Mouse (Mus musculus): Measurements from ENCODE around the gene Samd10. TPM values are rescaled to one million over a fixed set of nuclear protein-coding genes. Genes with fewer than 3 reads are reported as not detected.

Samd10 gene
- 1.0 and 2.9 TPM in 2 replicates for polyA plus RNA-seq (2012; ENCODE audit: insufficient read depth, low replicate concordance)

GRCm38 (mm10) chr2:181598454-181599351 lies at the start of gene Samd10:
Gene Samd10, minus strand, starts transcription at chr2:181599212.
- no peaks in the 10 kb centered on the region for H3K36me3 ChIP-seq (replicated peaks; ENCODE audit: low read length)
- no peaks in the 10 kb centered on the region for H3K9me3 ChIP-seq
- peaks cover 74% of the 10 kb centered on the region for H3K4me1 ChIP-seq
- TF ChIP-seq GATA1 (IDR thresholded peaks at IDR 0.05; ENCODE audit: borderline replicate concordance, low read length), result no peak
- TF ChIP-seq FLI1 (IDR thresholded peaks at IDR 0.05; ENCODE audit: low read length), result no peak
- H3K27me3 ChIP-seq (replicated peaks), result no peaks in the 10 kb centered on the region
- H3K4me3 ChIP-seq (replicated peaks), result peak within 1 kb of the TSS; percentile 99

DNA sequence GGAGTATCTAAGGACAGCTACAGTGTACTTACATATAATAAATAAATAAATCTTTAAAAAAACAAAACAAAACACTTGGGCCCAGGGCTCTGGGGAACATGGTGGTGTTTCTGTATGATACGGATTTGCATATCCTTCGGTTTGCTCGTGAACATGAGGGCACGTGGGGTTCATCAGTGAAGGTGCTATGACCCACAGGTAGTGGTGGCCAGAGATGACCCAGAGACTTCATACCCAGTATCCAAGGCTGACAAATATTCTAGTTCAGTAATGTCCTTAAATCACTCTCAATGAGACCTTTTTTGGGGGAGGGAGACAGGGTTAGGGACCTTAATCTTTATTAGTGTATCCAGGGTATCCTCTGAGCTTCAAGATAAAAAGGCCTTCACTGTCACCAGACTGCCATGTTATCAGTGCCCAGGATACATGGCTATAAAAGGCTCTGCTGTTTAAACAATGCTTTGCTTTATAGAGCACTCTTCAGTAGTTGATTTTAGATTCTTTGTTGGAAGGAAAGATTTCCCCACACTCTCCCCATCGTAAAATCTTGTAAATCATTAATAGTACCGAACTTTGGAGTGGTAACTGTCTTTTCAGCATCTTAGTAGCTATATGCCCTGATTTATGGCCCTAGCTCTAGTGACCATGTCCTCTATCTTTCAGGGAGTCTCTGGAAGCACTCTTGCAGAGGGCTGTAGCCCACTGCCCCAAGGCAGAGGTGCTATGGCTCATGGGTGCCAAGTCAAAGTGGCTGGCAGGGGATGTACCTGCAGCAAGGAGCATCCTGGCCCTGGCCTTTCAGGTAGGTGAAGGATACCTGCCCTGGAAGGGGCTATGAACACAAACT lies 47.8 kb upstream of the Samd10 start:
- Histone ChIP-seq H3K4me3 (replicated peaks) (no peak overlapping the region), H3K9me3 (no peaks in the 10 kb centered on the region), H3K27me3 (replicated peaks) (no peaks in the 10 kb centered on the region), H3K36me3 (replicated peaks; ENCODE audit: low read length) (peaks cover 94% of the 10 kb centered on the region), H3K4me1 (no peaks in the 10 kb centered on the region; the same call in 1 of the 2 replicates)
- TF ChIP-seq GATA1 (IDR thresholded peaks at IDR 0.05; ENCODE audit: borderline replicate concordance, low read length) (no peak), FLI1 (IDR thresholded peaks at IDR 0.05; ENCODE audit: low read length) (no peak)

DNA sequence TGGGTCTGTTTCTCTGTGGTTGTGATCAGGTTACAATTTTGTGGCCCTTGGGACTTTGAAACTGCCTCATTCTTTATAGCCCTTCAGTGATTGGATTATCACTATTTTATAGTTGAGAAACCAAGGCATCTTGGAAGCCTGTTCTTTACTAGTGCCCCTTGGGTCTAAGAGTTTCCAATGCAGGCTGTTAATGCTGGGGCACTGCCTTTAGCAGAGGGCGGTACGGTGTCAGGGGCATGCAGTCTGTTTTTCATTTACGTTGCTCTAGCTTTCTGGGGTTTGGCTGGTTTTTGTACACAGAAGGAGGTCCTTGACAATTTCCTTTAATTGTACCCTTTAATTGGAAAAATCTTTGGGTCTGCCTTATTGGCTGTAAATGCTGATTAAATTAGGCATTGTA lies 46.7 kb upstream of the Samd10 start:
- H3K27me3 ChIP-seq (replicated peaks), result no peaks in the 10 kb centered on the region
- peaks cover 97% of the 10 kb centered on the region for H3K36me3 ChIP-seq (replicated peaks; ENCODE audit: low read length)
- no peak for TF ChIP-seq FLI1 (IDR thresholded peaks at IDR 0.05; ENCODE audit: low read length)
- no peak for TF ChIP-seq GATA1 (IDR thresholded peaks at IDR 0.05; ENCODE audit: borderline replicate concordance, low read length)
- H3K9me3 ChIP-seq, result no peaks in the 10 kb centered on the region
- H3K4me3 ChIP-seq (replicated peaks), result no peak overlapping the region
- H3K4me1 ChIP-seq, result no peaks in the 10 kb centered on the region; the same call in 1 of the 2 replicates

DNA sequence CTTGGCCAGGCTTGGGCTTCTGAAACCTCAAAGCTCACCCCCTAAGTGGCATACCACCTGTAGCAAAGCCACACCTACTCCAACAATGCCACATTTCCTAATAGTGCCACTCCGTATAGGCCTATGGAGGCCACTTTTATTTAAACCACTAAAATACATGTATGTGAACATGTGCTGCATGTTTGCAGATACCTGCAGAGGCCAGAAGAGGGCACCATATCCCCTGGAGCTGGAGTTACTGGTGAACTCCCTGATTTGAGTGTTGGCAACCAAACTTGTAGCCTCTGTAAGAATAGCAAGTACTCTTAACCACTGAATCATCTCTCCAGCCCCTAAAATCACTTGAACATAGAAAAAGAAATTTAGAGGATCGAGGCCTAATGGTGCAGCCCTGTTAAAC lies 45.3 kb upstream of the Samd10 start:
- Histone ChIP-seq H3K36me3 (replicated peaks; ENCODE audit: low read length) (peaks cover 97% of the 10 kb centered on the region), H3K9me3 (no peaks in the 10 kb centered on the region), H3K27me3 (replicated peaks) (no peaks in the 10 kb centered on the region), H3K4me1 (no peaks in the 10 kb centered on the region; the same call in 1 of the 2 replicates), H3K4me3 (replicated peaks) (no peak overlapping the region)
- TF ChIP-seq FLI1 (IDR thresholded peaks at IDR 0.05; ENCODE audit: low read length) (no peak), GATA1 (IDR thresholded peaks at IDR 0.05; ENCODE audit: borderline replicate concordance, low read length) (no peak)

DNA sequence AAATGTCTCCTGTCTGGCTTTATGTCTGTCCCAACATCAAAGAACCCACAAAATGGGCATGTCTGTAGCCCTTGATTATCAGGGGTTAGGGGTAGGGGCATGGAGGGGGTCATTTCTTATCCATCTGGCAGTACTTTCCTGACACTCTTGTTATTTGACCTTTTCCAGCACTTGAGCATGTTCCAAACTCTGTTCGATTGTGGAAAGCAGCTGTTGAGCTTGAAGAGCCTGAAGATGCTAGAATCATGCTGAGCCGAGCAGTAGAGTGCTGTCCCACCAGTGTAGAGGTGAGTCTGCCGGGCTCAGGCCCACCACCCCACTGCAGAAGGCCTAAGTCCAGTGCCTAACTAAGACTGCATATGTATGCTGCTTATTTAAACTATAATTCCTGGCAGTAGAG lies 36.9 kb upstream of the Samd10 start:
- H3K36me3 ChIP-seq (replicated peaks; ENCODE audit: low read length), result peaks cover 90% of the 10 kb centered on the region
- H3K4me3 ChIP-seq (replicated peaks), result no peak overlapping the region
- no peaks in the 10 kb centered on the region for H3K4me1 ChIP-seq
- H3K9me3 ChIP-seq, result no peaks in the 10 kb centered on the region
- no peaks in the 10 kb centered on the region for H3K27me3 ChIP-seq (replicated peaks)
- TF ChIP-seq FLI1 (IDR thresholded peaks at IDR 0.05; ENCODE audit: low read length) (no peak), GATA1 (IDR thresholded peaks at IDR 0.05; ENCODE audit: borderline replicate concordance, low read length) (no peak)

GRCm38 (mm10) chr2:181632624-181633023 lies 33.6 kb upstream of the Samd10 start:
- TF ChIP-seq FLI1 (IDR thresholded peaks at IDR 0.05; ENCODE audit: low read length) (no peak), GATA1 (IDR thresholded peaks at IDR 0.05; ENCODE audit: borderline replicate concordance, low read length) (no peak)
- Histone ChIP-seq H3K36me3 (replicated peaks; ENCODE audit: low read length) (peaks cover 81% of the 10 kb centered on the region), H3K27me3 (replicated peaks) (no peaks in the 10 kb centered on the region), H3K4me3 (replicated peaks) (no peak overlapping the region), H3K9me3 (no peaks in the 10 kb centered on the region), H3K4me1 (peaks cover 5% of the 10 kb centered on the region)

DNA sequence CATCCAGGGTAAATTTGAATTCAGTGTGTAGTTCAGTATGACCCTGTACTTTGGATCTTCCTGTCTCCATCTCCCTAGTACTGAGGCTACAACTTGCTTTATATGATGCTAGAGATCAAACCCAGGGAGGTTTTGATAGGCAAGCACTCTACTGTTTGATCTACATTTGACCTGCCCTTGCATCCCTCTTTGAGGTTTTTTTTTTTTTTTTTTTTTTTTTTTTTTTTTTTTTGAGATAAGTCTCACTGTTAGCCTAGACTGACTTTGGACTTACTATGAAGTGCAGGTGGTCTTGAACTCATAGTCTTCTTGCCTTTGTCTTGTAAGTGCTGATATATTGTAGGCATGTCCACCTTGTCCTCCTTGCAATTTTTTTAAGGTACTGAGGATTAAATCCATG lies 29.5 kb upstream of the Samd10 start:
- Histone ChIP-seq H3K4me1 (peaks cover 5% of the 10 kb centered on the region), H3K36me3 (replicated peaks; ENCODE audit: low read length) (peaks cover 79% of the 10 kb centered on the region), H3K27me3 (replicated peaks) (no peaks in the 10 kb centered on the region), H3K4me3 (replicated peaks) (no peak overlapping the region), H3K9me3 (no peaks in the 10 kb centered on the region)
- TF ChIP-seq FLI1 (IDR thresholded peaks at IDR 0.05; ENCODE audit: low read length), result no peak
- no peak for TF ChIP-seq GATA1 (IDR thresholded peaks at IDR 0.05; ENCODE audit: borderline replicate concordance, low read length)

GRCm38 (mm10) chr2:181623401-181623800 lies 24.4 kb upstream of the Samd10 start:
- no peaks in the 10 kb centered on the region; the same call in 1 of the 2 replicates for H3K4me1 ChIP-seq
- TF ChIP-seq GATA1 (IDR thresholded peaks at IDR 0.05; ENCODE audit: borderline replicate concordance, low read length) (no peak), FLI1 (IDR thresholded peaks at IDR 0.05; ENCODE audit: low read length) (no peak)
- H3K27me3 ChIP-seq (replicated peaks), result no peaks in the 10 kb centered on the region
- H3K36me3 ChIP-seq (replicated peaks; ENCODE audit: low read length), result peaks cover 86% of the 10 kb centered on the region
- H3K4me3 ChIP-seq (replicated peaks), result no peak overlapping the region
- no peaks in the 10 kb centered on the region for H3K9me3 ChIP-seq

DNA sequence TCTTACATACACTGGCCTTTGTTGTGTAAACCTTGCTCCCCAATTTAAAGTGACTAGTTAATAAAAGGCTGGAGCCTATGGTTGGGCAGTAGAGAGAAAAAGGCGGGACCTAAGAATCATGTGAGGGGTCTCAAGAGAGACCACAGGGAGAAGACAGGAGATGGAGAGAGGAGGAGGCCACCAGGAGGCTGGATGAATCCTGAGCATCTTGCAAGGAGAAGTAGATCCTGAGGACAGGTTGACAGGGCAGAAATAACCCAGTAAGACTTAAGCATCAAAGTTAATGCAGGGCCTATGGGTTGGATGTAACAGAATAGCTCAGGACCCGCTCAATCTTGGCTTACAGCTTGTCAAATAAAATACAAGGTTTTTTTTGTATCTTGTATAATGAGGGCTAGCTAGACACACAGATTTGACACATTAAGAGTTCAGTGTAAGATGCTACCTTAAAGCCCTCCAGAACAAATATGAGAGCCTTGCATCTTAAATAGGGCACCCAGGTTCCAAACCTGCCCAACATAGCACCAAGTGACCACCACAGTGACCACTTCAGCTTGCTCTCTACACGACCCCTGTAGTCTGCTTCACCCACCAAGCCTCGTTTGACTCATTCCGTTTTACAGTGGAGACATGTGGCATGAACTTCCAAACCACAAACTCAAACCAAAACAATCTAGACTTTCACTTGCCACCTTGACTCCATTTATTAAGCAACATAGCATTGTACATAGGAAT lies 19.9 kb upstream of the Samd10 start:
- H3K36me3 ChIP-seq (replicated peaks; ENCODE audit: low read length), result peaks cover 80% of the 10 kb centered on the region
- H3K4me1 ChIP-seq, result peaks cover 24% of the 10 kb centered on the region
- no peak overlapping the region for H3K4me3 ChIP-seq (replicated peaks)
- no peak for TF ChIP-seq FLI1 (IDR thresholded peaks at IDR 0.05; ENCODE audit: low read length)
- TF ChIP-seq GATA1 (IDR thresholded peaks at IDR 0.05; ENCODE audit: borderline replicate concordance, low read length), result no peak
- H3K9me3 ChIP-seq, result no peaks in the 10 kb centered on the region
- no peaks in the 10 kb centered on the region for H3K27me3 ChIP-seq (replicated peaks)

Data from megakaryocyte, embryonic 14.5 days (primary cell).